Comparison of ENCODE assay signal across 8 mouse cellular contexts in the genomic region with DNA sequence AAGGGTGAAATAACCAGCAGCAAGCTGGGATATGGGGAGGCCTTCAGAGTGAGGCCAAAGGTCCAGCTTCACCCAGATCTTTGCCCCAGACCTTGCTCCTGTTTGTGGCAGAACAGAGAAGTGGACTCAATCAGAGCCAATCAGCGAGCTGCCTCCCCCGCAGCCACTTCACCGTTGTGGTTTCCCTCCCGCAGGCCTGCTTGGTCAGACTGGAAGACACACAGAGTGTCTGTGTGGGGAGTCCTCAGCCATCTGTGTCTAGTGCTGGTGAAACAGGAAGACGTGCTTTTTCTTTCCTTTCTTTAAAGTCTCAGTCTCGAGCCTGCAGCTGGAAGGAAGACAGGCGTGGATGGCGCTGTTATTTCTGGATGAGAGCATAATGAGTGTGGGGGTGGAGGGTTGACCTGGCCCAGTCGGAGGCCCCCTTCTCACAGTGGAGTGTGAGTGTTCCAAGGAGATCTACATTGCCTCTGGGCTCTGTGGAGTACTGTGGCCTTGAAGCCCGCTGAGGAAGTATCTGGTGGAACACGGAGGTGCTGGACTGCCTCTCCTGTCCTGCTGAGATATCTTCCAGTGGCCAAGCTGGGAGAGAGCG.
DNase-seq lines count a peak whose midpoint lies in the region; ATAC-seq and TF ChIP-seq lines count a peak whose summit lies in the region.

No protein-coding gene starts in this region.

- H3K27ac ChIP-seq in midbrain, embryonic 10.5 days (replicated peaks): no peak overlapping the region; the same call in 1 of the 2 replicates
- H3K27ac ChIP-seq in midbrain, embryonic 15.5 days: no peak overlapping the region
- H3K27ac ChIP-seq in intestine, embryonic 14.5 days (ENCODE audit: low read depth): peak overlapping the region; percentile 18; the same call in 1 of the 2 replicates
- no peak overlapping the region for H3K27ac ChIP-seq in midbrain, postnatal 0 days (ENCODE audit: low read depth, low read length)

- intact Hi-C loops in left cerebral cortex, postnatal 36 days (cut with DNase I): no loop called here

- TF ChIP-seq CTCF in midbrain, postnatal 0 days (IDR thresholded peaks at IDR 0.05): no peak

- no peak overlapping the region for H3K4me3 ChIP-seq in midbrain, embryonic 10.5 days
- H3K4me3 ChIP-seq in midbrain, embryonic 15.5 days: no peak overlapping the region
- no peak overlapping the region for H3K4me3 ChIP-seq in intestine, embryonic 14.5 days (ENCODE audit: low read depth, low read length)
- H3K4me3 ChIP-seq in midbrain, postnatal 0 days (ENCODE audit: low read depth, low read length): no peak overlapping the region

- no peaks in the 10 kb centered on the region for H3K36me3 ChIP-seq in midbrain, embryonic 10.5 days
- H3K36me3 ChIP-seq in midbrain, embryonic 15.5 days (replicated peaks): no peaks in the 10 kb centered on the region
- no peaks in the 10 kb centered on the region for H3K36me3 ChIP-seq in intestine, embryonic 14.5 days (ENCODE audit: control insufficient read depth, insufficient read depth, low read length)
- no peaks in the 10 kb centered on the region for H3K36me3 ChIP-seq in midbrain, postnatal 0 days (ENCODE audit: insufficient read depth, low read length)

- no peaks in the 10 kb centered on the region for H3K27me3 ChIP-seq in midbrain, embryonic 10.5 days (ENCODE audit: low read depth, poor library complexity, severe bottlenecking)
- no peaks in the 10 kb centered on the region for H3K27me3 ChIP-seq in midbrain, embryonic 15.5 days (replicated peaks)
- H3K27me3 ChIP-seq in intestine, embryonic 14.5 days (replicated peaks; ENCODE audit: control insufficient read depth, insufficient read depth, low read length): no peaks in the 10 kb centered on the region
- H3K27me3 ChIP-seq in midbrain, postnatal 0 days (ENCODE audit: insufficient read depth, low read length): no peaks in the 10 kb centered on the region

- no peak overlapping the region for H3K4me2 ChIP-seq in midbrain, embryonic 15.5 days
- H3K4me2 ChIP-seq in intestine, embryonic 14.5 days (ENCODE audit: low read length): no peak overlapping the region
- no peak overlapping the region for H3K4me2 ChIP-seq in midbrain, postnatal 0 days (ENCODE audit: low read depth, low read length, poor library complexity, severe bottlenecking)

- H3K9ac ChIP-seq in midbrain, embryonic 15.5 days: no peak overlapping the region
- H3K9ac ChIP-seq in intestine, embryonic 14.5 days (ENCODE audit: low read length): no peak overlapping the region
- H3K9ac ChIP-seq in midbrain, postnatal 0 days (replicated peaks; ENCODE audit: low read length, poor library complexity, severe bottlenecking): no peak overlapping the region

- WGBS in midbrain, embryonic 10.5 days: 51% methylated on average over 12 of the region's 12 CpGs
- WGBS in midbrain, embryonic 15.5 days: 47% methylated on average over 12 of the region's 12 CpGs
- 20% methylated on average over 12 of the region's 12 CpGs for WGBS in intestine, embryonic 14.5 days
- 46% methylated on average over 12 of the region's 12 CpGs for WGBS in midbrain, postnatal 0 days

- H3K4me1 ChIP-seq in midbrain, embryonic 10.5 days: peaks cover 6% of the 10 kb centered on the region; the same call in 1 of the 2 replicates
- H3K4me1 ChIP-seq in midbrain, embryonic 15.5 days: 0 out of 2 replicates have a peak, but pooled peaks cover 2% of the 10 kb centered on the region
- peaks cover 20% of the 10 kb centered on the region for H3K4me1 ChIP-seq in intestine, embryonic 14.5 days (replicated peaks; ENCODE audit: control insufficient read depth, insufficient read depth, low read length)
- no peaks in the 10 kb centered on the region for H3K4me1 ChIP-seq in midbrain, postnatal 0 days (ENCODE audit: insufficient read depth, low read length)

- DNase-seq in midbrain, embryonic 10.5 days (ENCODE audit: low spot score): peak; percentile 16
- DNase-seq in embryo, embryonic 11 days: peak; percentile 22
- DNase-seq in intestine, embryonic 14.5 days (ENCODE audit: low spot score): no peak
- peak; percentile 23 to 33 for DNase-seq in left cerebral cortex, postnatal 36 days (ENCODE audit: low spot score in 2 of 2)
- DNase-seq in midbrain, postnatal 0 days (ENCODE audit: low spot score): peak; percentile 18
- DNase-seq in urinary bladder, postnatal 36 days (ENCODE audit: low spot score in 2 of 2): no peak
- no peak for DNase-seq in natural killer cell, adult 2 months (ENCODE audit: low spot score in 2 of 2)

- H3K9me3 ChIP-seq in midbrain, embryonic 10.5 days (replicated peaks): no peaks in the 10 kb centered on the region
- H3K9me3 ChIP-seq in midbrain, embryonic 15.5 days: no peaks in the 10 kb centered on the region
- H3K9me3 ChIP-seq in intestine, embryonic 14.5 days (ENCODE audit: control insufficient read depth, low read length): no peaks in the 10 kb centered on the region
- no peaks in the 10 kb centered on the region for H3K9me3 ChIP-seq in midbrain, postnatal 0 days (ENCODE audit: low read length)

- no peak for ATAC-seq in midbrain, embryonic 15.5 days (replicated peaks)
- ATAC-seq in intestine, embryonic 14.5 days (replicated peaks; ENCODE audit: low FRiP score, low TSS enrichment, low read depth): 0 out of 2 replicates have a peak, but pooled peaks have one; percentile 60
- no peak for ATAC-seq in midbrain, postnatal 0 days (ENCODE audit: low FRiP score)

Comparison
In these comparisons a context has a peak if more than half of its experiments do, and no peak if none do; other contexts are left out.
1. DNase-seq: peak in midbrain, embryonic 10.5 days (single experiment), embryo, embryonic 11 days (single experiment), left cerebral cortex, postnatal 36 days (2 of 2) and midbrain, postnatal 0 days (single experiment); none in intestine, embryonic 14.5 days (single experiment), urinary bladder, postnatal 36 days (0 of 2) and natural killer cell, adult 2 months (0 of 2).